Mouse (Mus musculus) hindbrain, embryonic 15.5 days (tissue): ENCODE data around the gene Elmod3. TPM values are rescaled to one million over a fixed set of nuclear protein-coding genes. Genes with fewer than 3 reads are reported as not detected.
A peak's percentile ranks its signal among the peaks of the same experiment; 100 is the strongest.

Experiments
- ATAC-seq: fragments of 200-750 bp; cut with Nextera tagmentation; 2 replicates; pipeline ENCODE4 v1.8.0; 2017; ENCODE audit warnings: low read depth, moderate number of reproducible peaks, moderate TSS enrichment; ENCODE audit not compliant: low FRiP score
- H3K27ac ChIP-seq: fragments of 300-500 bp; sonication (generic); replicated peaks from 2 replicates; pipeline ENCODE4 v1.5.1; 2015; ENCODE audit warnings: mild to moderate bottlenecking, inconsistent platforms
- H3K27me3 ChIP-seq: fragments of 300-500 bp; sonication (generic); 2 replicates; pipeline ENCODE4 v1.6.1; 2015; ENCODE audit warnings: control low read depth, inconsistent platforms
- H3K36me3 ChIP-seq: fragments of 300-500 bp; sonication (generic); 2 replicates; pipeline ENCODE4 v1.6.1; 2015; ENCODE audit warnings: control low read depth, inconsistent platforms
- H3K4me1 ChIP-seq: fragments of 300-500 bp; sonication (generic); replicated peaks from 2 replicates; pipeline ENCODE4 v1.6.1; 2015; ENCODE audit warnings: control low read depth, inconsistent platforms
- H3K4me2 ChIP-seq: fragments of 300-500 bp; sonication (generic); 2 replicates; pipeline ENCODE4 v1.6.1; 2015; ENCODE audit warnings: moderate library complexity, mild to moderate bottlenecking, inconsistent platforms
- H3K4me3 ChIP-seq: fragments of 300-500 bp; sonication (generic); 2 replicates; pipeline ENCODE4 v1.5.1; 2015; ENCODE audit warnings: mild to moderate bottlenecking, inconsistent platforms
- H3K9ac ChIP-seq: fragments of 300-500 bp; sonication (generic); 2 replicates; pipeline ENCODE4 v1.6.1; 2015; ENCODE audit warnings: inconsistent platforms
- H3K9me3 ChIP-seq: fragments of 300-500 bp; sonication (generic); 2 replicates; pipeline ENCODE4 v1.6.1; 2016; ENCODE audit warnings: control low read depth, inconsistent platforms
- WGBS: fragments of 180-500 bp; shearing (Covaris S2); methylation state at CpG from one replicate; pipeline ENCODE4 v1.1.7; 2015; 5-methylcytosine and 5-hydroxymethylcytosine counted together
- polyA plus RNA-seq: library from polyadenylated mRNA; unstranded; fragments of >200 nt; fragmentation: Nextera tagmentation; extraction: Ambion mirVana; gene quantifications from 2 replicates; pipeline ENCODE4 v1.2.1, GENCODE M21; 2015

Gene Elmod3
- polyA plus RNA-seq, 1 experiment from 2014 or later = 17.1 TPM

DNA sequence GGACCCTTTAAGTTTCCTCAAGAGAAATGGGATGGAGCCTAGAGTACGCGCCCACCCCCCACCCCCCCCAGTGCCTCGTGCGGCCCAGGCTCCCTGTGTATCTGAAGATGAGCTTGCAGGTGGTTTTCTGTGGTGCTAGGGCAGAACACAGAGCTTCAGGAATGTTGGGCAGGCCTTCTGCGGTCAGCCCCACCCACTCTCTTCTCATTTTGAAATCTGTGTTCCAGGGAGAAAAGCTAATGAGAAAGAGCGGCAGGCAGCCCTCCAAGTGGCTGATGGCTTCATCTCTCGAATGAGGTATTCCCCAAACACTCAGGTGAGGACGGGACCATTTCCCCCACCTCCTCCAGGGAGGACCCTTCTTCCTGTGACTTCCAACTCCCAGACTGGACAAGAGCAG lies 37.4 kb downstream of the Elmod3 start:
- WGBS = 84% methylated on average over 8 of the region's 8 CpGs
- no peak overlapping the region for H3K4me3 ChIP-seq
- H3K36me3 ChIP-seq = no peaks in the 10 kb centered on the region
- peaks cover 3% of the 10 kb centered on the region; the same call in 1 of the 2 replicates for H3K4me1 ChIP-seq
- no peak overlapping the region for H3K9ac ChIP-seq
- no peaks in the 10 kb centered on the region for H3K9me3 ChIP-seq
- no peak for ATAC-seq
- no peaks in the 10 kb centered on the region for H3K27me3 ChIP-seq
- H3K4me2 ChIP-seq = no peak overlapping the region
- no peak overlapping the region for H3K27ac ChIP-seq

DNA sequence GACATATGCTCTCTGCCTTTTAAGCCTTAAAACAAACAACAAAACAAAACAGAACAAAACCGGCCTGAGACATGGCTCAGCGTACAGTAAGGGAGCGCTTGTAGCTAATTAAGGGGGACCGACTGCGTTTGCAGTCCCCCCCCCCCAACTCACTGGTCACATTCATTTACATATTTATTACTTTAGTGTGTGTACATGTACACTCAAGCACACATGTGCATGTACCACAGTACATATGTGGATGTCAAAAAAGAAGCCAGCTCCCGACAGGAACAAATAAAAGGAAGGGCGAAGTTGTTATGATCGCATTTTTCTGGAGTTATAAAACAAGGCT lies 45.2 kb downstream of the Elmod3 start:
- H3K4me3 ChIP-seq = peak overlapping the region; percentile 38
- WGBS = 18% methylated on average over 8 of the region's 8 CpGs
- H3K27ac ChIP-seq = peak overlapping the region; percentile 70
- no peaks in the 10 kb centered on the region for H3K9me3 ChIP-seq
- H3K9ac ChIP-seq = peak overlapping the region; percentile 43
- H3K36me3 ChIP-seq = no peaks in the 10 kb centered on the region
- peak overlapping the region; percentile 78 for H3K4me2 ChIP-seq
- H3K4me1 ChIP-seq = peaks cover 18% of the 10 kb centered on the region
- ATAC-seq = no peak
- no peaks in the 10 kb centered on the region for H3K27me3 ChIP-seq

DNA sequence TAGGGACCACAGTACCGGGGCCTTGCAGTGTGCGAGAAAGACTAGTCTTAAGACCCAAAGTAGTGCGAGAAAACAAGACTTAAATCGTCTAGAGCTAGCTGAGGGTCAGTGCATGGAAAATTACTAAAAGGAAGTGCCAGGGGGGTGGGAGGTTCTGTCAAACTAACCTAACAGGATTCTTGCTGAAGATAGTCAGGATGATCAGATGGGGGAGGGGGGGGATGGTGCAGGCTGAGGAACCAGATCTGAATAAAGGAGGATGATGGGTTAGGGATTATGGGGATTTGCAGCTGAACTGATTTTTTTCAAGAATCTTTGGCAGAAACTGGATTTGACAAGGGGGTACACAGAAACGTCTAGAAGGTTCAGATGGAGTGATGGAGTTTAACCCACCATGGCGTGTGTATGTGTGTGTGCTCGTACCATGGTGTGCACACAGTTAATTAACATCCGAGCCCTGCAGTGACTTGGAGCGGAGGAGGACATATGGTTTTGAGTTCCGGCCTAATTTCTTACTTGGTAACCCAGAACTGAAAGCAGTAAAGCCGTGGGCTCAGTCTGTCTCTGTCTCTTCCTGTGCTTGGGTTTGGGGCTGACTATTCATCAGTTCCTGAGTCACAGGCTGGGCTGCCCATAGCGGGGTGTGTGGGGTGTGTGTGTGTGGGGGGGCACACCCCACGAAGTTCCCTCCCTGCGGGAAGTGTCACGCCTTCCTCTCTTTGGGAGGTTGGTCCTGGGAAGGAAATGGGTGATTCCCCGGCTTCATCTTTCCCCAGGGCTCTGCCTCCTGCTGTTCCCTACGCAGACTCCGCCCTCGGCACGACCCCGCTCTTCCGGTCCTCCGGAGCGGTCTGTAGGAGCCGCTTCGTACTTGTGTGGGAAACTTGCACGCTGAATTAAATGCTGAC lies 45.8 kb downstream of the Elmod3 start:
- ATAC-seq = peak; percentile 86
- H3K27me3 ChIP-seq = no peaks in the 10 kb centered on the region
- H3K9ac ChIP-seq = peak overlapping the region; percentile 43
- 15% methylated on average over 27 of the region's 27 CpGs for WGBS
- peak overlapping the region; percentile 70 for H3K27ac ChIP-seq
- no peaks in the 10 kb centered on the region for H3K36me3 ChIP-seq
- peaks cover 18% of the 10 kb centered on the region for H3K4me1 ChIP-seq
- no peaks in the 10 kb centered on the region for H3K9me3 ChIP-seq
- peak overlapping the region; percentile 78 for H3K4me2 ChIP-seq
- H3K4me3 ChIP-seq = peak overlapping the region; percentile 38

DNA sequence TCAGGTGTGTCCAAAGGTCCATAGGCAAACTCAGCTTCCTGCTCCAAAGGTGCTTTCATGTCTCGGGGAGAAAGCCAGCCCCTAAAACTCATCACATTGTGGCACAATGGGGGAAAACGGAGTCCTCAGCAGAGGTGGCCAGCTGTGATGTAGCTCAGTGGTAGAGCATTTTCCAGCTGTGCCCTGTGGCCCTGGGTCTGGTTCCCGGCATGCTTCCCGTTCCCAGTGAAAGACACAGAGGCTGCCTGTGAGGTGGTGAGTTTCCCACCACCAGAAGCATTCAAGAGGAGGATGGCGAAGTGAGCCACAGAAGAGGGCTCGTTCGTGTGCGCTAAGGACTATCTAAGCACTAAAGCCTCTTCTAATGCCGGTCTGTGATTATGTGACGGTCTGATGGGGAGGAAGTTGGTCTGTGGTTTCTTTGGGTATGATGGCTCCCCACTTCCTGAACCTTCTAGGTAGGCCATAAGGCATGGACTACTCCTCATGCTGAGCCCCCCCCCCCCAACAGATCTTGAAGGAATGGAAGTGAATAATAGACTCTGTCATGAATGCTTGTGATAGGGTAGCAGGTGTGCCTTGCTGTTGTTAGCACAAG lies 47.6 kb downstream of the Elmod3 start:
- peaks cover 18% of the 10 kb centered on the region for H3K4me1 ChIP-seq
- H3K4me2 ChIP-seq = no peak overlapping the region
- no peak overlapping the region for H3K9ac ChIP-seq
- no peak overlapping the region for H3K4me3 ChIP-seq
- WGBS = 83% methylated on average over 10 of the region's 10 CpGs
- H3K9me3 ChIP-seq = no peaks in the 10 kb centered on the region
- no peaks in the 10 kb centered on the region for H3K27me3 ChIP-seq
- H3K36me3 ChIP-seq = no peaks in the 10 kb centered on the region
- H3K27ac ChIP-seq = no peak overlapping the region
- ATAC-seq = no peak

DNA sequence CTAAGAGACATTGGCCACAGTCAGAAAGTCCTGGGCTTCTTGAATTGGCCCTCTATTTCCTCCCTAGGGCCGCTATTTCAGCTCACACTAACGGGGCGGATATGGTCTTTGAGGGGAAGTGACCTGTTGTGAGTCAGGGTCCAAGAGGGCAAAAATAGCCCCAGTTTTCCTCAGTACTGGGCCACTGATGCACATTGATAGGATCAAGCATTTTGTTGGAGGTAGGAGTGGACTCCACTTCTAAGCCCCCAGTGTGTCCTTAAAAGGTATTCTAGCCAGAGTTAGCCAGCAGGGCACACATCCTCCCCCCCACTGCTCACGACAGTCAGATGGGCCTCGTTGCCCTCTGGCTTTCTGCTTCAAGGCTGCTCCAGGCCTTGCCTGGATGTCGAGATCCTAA lies 48.2 kb downstream of the Elmod3 start:
- Histone ChIP-seq H3K9me3 (no peaks in the 10 kb centered on the region), H3K4me2 (no peak overlapping the region), H3K36me3 (no peaks in the 10 kb centered on the region), H3K4me3 (no peak overlapping the region), H3K4me1 (peaks cover 18% of the 10 kb centered on the region), H3K9ac (no peak overlapping the region), H3K27me3 (no peaks in the 10 kb centered on the region), H3K27ac (no peak overlapping the region)
- no peak for ATAC-seq
- 71% methylated on average over 6 of the region's 6 CpGs for WGBS

DNA sequence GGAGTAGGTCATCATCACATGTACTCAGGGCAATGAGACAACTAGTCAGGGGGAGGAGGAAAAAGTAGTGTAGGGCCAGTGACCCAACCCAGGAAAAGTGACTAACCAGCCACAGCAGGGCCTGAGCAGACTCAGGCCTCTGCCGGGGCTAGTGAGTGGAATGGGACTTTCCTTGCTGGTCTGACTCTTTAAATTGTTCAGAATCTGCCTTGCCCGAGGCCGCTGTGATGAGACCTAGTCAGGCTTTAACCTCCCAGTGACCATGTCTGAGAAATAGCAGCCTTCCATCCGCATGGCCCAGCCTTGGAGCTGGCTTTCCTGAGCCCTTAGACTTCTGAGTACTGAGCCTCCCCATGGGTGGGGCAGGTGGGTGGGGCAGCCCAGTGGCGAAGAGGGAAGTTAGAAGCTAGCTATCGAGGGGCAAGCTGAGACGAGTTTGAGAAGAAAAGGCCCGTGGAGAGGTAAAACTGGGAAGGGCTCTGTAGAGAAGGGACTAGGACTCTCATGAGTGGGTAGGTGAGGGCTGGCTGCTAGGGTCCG lies 49.1 kb downstream of the Elmod3 start:
- Histone ChIP-seq H3K27ac (no peak overlapping the region), H3K27me3 (no peaks in the 10 kb centered on the region; the same call in 1 of the 2 replicates), H3K9ac (no peak overlapping the region), H3K9me3 (no peaks in the 10 kb centered on the region), H3K4me3 (no peak overlapping the region), H3K4me1 (peaks cover 25% of the 10 kb centered on the region), H3K36me3 (no peaks in the 10 kb centered on the region), H3K4me2 (no peak overlapping the region)
- no peak for ATAC-seq
- WGBS = 73% methylated on average over 9 of the region's 9 CpGs

DNA sequence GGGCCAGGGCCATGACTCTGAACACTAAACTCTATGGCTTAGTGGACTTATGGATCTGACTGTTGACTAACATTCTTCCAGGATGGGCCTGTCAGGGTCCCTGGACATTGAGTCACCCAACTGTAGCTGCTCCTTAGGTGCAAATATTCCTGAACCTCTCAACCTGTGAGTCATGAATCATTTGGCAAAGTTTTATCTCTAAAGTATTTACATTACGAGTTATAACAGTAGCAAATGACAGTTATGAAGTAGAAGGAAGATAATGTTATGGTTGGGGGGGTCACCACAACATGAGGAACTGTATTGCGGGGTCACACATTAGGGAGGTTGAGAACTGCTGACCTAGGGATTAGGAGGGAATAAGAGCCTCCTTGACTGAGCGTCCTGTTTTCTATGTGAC lies 50.4 kb downstream of the Elmod3 start:
- 96% methylated on average over 3 of the region's 3 CpGs for WGBS
- Histone ChIP-seq H3K36me3 (no peaks in the 10 kb centered on the region), H3K9ac (no peak overlapping the region), H3K9me3 (no peaks in the 10 kb centered on the region), H3K4me1 (peaks cover 15% of the 10 kb centered on the region), H3K27ac (no peak overlapping the region), H3K27me3 (no peaks in the 10 kb centered on the region; the same call in 1 of the 2 replicates), H3K4me3 (no peak overlapping the region), H3K4me2 (no peak overlapping the region)
- ATAC-seq = no peak

DNA sequence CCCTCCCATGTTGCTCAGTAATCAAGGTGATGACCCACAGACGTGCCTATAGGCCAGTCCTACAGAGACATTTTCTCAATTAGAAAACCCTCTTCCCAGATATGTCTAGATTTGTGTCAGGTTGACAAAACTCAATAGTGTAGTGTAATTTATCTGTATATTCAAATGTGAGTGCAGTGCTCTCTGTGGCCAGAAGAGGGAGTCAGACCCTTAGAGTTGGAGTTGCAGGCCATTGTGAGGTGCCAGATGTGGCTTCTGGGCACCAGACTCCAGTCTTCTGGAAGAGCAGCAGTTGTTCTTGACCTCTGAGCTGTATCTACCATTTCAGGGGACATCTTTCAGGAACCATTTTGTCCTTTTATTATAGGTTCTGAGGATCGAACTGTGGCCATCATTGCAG lies 51.1 kb downstream of the Elmod3 start:
- 96% methylated on average over 2 of the region's 2 CpGs for WGBS
- Histone ChIP-seq H3K9ac (no peak overlapping the region), H3K36me3 (no peaks in the 10 kb centered on the region), H3K4me3 (no peak overlapping the region), H3K4me1 (peaks cover 8% of the 10 kb centered on the region), H3K4me2 (no peak overlapping the region), H3K27ac (no peak overlapping the region), H3K27me3 (no peaks in the 10 kb centered on the region; the same call in 1 of the 2 replicates), H3K9me3 (no peaks in the 10 kb centered on the region)
- no peak for ATAC-seq

DNA sequence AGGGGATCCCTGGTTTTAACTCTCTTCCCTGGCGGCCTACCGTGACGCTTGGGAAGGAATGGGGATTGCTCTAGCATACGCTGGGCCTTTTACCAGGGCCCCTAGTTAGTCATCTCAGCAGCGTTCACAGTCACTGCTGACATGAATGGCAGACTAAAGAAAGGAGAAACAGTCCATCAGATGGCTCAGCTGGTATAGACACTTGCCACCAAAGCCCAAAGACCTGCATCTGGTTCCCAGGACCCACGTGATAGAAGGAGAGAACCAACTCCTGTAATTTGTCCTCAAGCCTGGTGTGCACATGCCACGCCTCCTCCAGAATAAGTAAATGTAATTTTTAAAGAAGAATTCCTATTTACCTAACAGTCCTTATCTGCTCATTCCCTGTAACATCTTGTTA lies 52.8 kb downstream of the Elmod3 start:
- Histone ChIP-seq H3K4me2 (no peak overlapping the region), H3K27ac (no peak overlapping the region), H3K4me3 (no peak overlapping the region), H3K27me3 (no peaks in the 10 kb centered on the region; the same call in 1 of the 2 replicates), H3K36me3 (no peaks in the 10 kb centered on the region), H3K9ac (no peak overlapping the region), H3K9me3 (no peaks in the 10 kb centered on the region), H3K4me1 (peaks cover 8% of the 10 kb centered on the region; the same call in 1 of the 2 replicates)
- WGBS = 50% methylated on average over 7 of the region's 7 CpGs
- ATAC-seq = no peak

DNA sequence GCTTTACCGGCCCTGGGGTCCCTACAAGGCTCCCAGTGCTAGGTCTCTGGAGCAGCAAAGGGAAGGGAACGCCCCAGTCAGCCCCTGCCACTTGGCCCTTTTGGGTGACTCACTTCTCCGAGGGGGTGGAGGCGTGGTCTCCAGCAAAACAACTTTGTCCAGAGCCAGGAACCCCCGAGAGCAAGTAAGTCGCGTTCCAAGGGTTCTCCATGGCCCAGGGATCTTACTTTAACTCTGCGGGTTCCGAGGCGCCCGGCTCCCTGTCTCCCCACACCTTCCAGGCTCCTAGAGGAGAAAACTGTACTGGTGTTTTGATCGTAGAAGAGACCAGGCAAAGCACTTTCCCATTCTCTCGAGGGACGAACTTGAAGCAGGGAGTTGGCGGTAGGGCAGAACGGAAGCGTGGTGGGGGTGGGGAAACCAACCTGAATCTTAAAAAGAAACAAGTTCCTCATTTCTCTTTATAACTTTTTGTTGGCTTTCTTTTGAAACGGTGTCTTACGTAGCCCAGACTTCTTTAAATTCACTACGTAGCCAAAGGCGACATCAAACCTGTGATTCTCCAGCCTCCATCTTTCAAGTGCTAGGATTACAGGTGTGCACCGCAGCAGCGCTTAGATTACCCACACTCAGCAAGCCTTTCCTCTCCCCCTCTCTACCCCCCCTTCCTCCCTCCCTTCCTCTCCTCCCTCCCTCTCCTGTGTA lies 53.8 kb downstream of the Elmod3 start, which contains the start of gene Capg:
TSS of gene Capg (plus strand) at position 109 of the 705 bp plus-strand sequence.
- H3K27ac ChIP-seq = peak within 1 kb of the TSS; percentile 7; the same call in 1 of the 2 replicates

DNA sequence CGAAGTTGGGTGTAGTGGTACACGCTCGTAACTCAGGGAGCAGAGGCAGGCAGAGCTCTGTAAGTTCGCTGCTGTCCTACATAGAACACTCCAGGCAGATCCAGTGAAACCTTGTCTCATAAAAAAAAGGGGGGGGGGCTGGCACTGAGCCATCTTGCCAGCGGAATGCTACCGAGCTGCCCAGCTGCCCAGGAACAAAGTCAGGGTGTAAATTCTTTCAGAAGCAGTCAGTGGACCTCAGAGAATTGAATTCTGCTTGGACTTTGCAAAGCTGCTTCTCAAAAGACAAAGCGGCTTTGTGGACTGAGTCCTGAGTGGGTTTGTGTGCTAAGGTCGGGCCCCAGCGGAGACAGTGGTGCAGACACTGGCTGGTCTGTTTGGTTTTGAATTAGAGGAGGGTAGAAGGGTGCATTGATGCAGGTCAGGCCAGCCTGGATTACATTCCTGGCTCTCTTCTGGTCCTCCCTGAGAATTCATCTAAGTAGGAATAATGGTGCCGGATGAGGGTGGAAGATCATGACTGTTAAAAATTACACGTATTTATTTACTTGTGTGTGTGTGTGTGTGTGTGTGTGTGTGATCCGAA lies 54.9 kb downstream of the Elmod3 start:
- no peak overlapping the region for H3K4me3 ChIP-seq
- no peak overlapping the region for H3K27ac ChIP-seq
- H3K9me3 ChIP-seq = no peaks in the 10 kb centered on the region
- WGBS = 68% methylated on average over 12 of the region's 12 CpGs
- ATAC-seq = no peak
- no peaks in the 10 kb centered on the region; the same call in 1 of the 2 replicates for H3K27me3 ChIP-seq
- no peak overlapping the region for H3K4me2 ChIP-seq
- no peak overlapping the region for H3K9ac ChIP-seq
- no peaks in the 10 kb centered on the region for H3K36me3 ChIP-seq
- peaks cover 13% of the 10 kb centered on the region for H3K4me1 ChIP-seq

More for the DNA sequence above, 53.8 kb downstream of the Elmod3 start, which contains the start of gene Capg:
- H3K36me3 ChIP-seq = no peaks in the 10 kb centered on the region
- peaks cover 8% of the 10 kb centered on the region; the same call in 1 of the 2 replicates for H3K4me1 ChIP-seq
- 16% methylated on average over 23 of the region's 23 CpGs for WGBS
- H3K4me2 ChIP-seq = peak within 1 kb of the TSS; percentile 29
- H3K4me3 ChIP-seq = peak within 1 kb of the TSS; percentile 7
- no peak for ATAC-seq
- no peaks in the 10 kb centered on the region for H3K9me3 ChIP-seq
- H3K9ac ChIP-seq = no peak within 1 kb of the TSS
- H3K27me3 ChIP-seq = no peaks in the 10 kb centered on the region; the same call in 1 of the 2 replicates
